Mouse (Mus musculus): ENCODE measurements around the gene Hectd1. TPM values are rescaled to one million over a fixed set of nuclear protein-coding genes. Genes with fewer than 3 reads are reported as not detected.

Hectd1 gene
- polyA plus RNA-seq, 1 experiment from 2014 or later: 32.3 TPM

- Histone ChIP-seq H3K27me3 (ENCODE audit: poor library complexity, severe bottlenecking) (no peaks in the 10 kb centered on the region), H3K27ac (no peak overlapping the region), H3K4me3 (no peak overlapping the region), H3K4me1 (no peaks in the 10 kb centered on the region), H3K36me3 (replicated peaks) (peaks cover 51% of the 10 kb centered on the region), H3K9me3 (no peaks in the 10 kb centered on the region)
- WGBS: 89% methylated on average over 5 of the region's 5 CpGs
- peak; percentile 12 for DNase-seq (ENCODE audit: extremely low spot score, low spot score)
Measured at GRCm38 (mm10) chr12:51811388-51812140, 17.8 kb downstream of the Hectd1 start.

- Histone ChIP-seq H3K4me3 (no peak overlapping the region), H3K36me3 (replicated peaks) (peaks cover 50% of the 10 kb centered on the region), H3K27ac (no peak overlapping the region), H3K9me3 (no peaks in the 10 kb centered on the region), H3K27me3 (ENCODE audit: poor library complexity, severe bottlenecking) (no peaks in the 10 kb centered on the region), H3K4me1 (no peaks in the 10 kb centered on the region)
- no peak for DNase-seq (ENCODE audit: extremely low spot score, low spot score)
Measured at GRCm38 (mm10) chr12:51810564-51810963, 18.8 kb downstream of the Hectd1 start.

DNA sequence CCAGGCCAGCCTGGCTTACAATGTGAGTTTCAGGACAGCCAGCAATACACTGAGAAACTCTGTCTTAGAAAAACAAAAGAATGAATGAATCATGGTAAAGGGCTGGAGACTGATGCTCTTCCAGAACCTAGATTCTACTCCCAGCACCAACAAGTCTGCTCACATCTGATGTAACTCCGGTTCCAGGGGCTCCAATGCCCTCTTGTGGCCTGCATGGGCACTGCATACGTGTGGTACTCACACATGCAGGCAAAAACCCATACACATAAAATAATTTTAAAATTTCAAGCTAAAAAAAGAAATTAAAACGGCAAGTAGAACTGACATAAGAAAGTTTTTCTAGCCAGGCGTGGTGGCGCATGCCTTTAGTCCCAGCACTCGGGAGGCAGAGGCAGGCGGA lies 44.5 kb downstream of the Hectd1 start:
- 90% methylated on average over 7 of the region's 7 CpGs for WGBS
- Histone ChIP-seq H3K9me3 (no peaks in the 10 kb centered on the region), H3K4me3 (no peak overlapping the region), H3K27ac (no peak overlapping the region), H3K36me3 (replicated peaks) (peaks cover 98% of the 10 kb centered on the region), H3K4me1 (no peaks in the 10 kb centered on the region), H3K27me3 (ENCODE audit: poor library complexity, severe bottlenecking) (no peaks in the 10 kb centered on the region)
- DNase-seq (ENCODE audit: extremely low spot score, low spot score): no peak

GRCm38 (mm10) chr12:51768702-51769101 lies 60.6 kb downstream of the Hectd1 start:
- H3K27me3 ChIP-seq (ENCODE audit: poor library complexity, severe bottlenecking): no peaks in the 10 kb centered on the region
- no peak overlapping the region for H3K4me3 ChIP-seq
- no peaks in the 10 kb centered on the region for H3K4me1 ChIP-seq
- WGBS: 96% methylated on average over 15 of the region's 15 CpGs
- H3K9me3 ChIP-seq: no peaks in the 10 kb centered on the region
- peaks cover 88% of the 10 kb centered on the region for H3K36me3 ChIP-seq (replicated peaks)
- no peak for DNase-seq (ENCODE audit: extremely low spot score, low spot score)
- no peak overlapping the region for H3K27ac ChIP-seq

DNA sequence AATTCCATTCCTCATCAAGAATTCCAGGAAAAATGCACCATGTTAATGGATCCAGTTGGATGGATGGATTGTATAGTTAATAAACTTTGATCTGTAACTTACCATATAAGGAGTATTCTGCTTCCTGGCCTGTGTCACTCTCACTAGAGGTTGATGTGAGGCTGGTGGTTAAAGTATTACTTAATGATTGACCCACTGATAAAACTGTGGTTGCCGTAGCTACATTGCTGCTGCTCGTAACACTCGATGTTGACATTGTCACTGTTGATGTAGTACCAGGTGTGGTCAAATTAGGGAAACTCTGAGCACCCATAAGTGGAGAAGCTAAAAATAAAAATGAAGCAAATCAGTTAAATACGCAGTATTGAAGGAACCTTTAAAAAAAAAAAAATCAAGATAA lies 61.9 kb downstream of the Hectd1 start:
- no peak for DNase-seq (ENCODE audit: extremely low spot score, low spot score)
- H3K9me3 ChIP-seq: no peaks in the 10 kb centered on the region
- H3K27ac ChIP-seq: no peak overlapping the region
- no peak overlapping the region for H3K4me3 ChIP-seq
- H3K27me3 ChIP-seq (ENCODE audit: poor library complexity, severe bottlenecking): no peaks in the 10 kb centered on the region
- WGBS: 97% methylated on average over 4 of the region's 4 CpGs
- peaks cover 88% of the 10 kb centered on the region for H3K36me3 ChIP-seq (replicated peaks)
- H3K4me1 ChIP-seq: no peaks in the 10 kb centered on the region

- no peak for DNase-seq (ENCODE audit: extremely low spot score, low spot score)
- H3K36me3 ChIP-seq (replicated peaks): peaks cover 98% of the 10 kb centered on the region
- no peak overlapping the region for H3K27ac ChIP-seq
- no peaks in the 10 kb centered on the region for H3K27me3 ChIP-seq (ENCODE audit: poor library complexity, severe bottlenecking)
- no peaks in the 10 kb centered on the region for H3K4me1 ChIP-seq
- no peaks in the 10 kb centered on the region for H3K9me3 ChIP-seq
- H3K4me3 ChIP-seq: no peak overlapping the region
- 94% methylated on average over 3 of the region's 3 CpGs for WGBS
Measured at GRCm38 (mm10) chr12:51759374-51759773, 70.0 kb downstream of the Hectd1 start.

DNA sequence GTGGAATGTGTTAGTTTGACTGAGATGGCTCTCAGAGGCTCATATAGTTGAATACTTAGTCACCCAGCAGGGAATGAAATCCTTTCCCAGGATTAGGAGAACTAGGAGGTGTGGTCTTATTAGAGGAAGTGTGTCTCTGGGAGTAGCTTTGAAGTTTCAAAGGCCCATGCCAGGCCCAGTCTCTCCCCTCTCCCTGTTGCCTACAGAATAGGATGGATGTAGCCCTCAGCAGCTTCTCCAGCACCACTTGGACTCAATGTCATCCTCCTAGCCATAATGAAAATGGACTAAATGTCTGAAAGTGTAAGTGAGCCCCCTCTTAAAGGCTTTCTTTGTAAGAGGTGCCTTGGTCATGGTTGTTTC lies 72.8 kb downstream of the Hectd1 start:
- Histone ChIP-seq H3K9me3 (no peaks in the 10 kb centered on the region), H3K4me1 (no peaks in the 10 kb centered on the region), H3K27me3 (ENCODE audit: poor library complexity, severe bottlenecking) (no peaks in the 10 kb centered on the region), H3K36me3 (replicated peaks) (peaks cover 99% of the 10 kb centered on the region), H3K27ac (no peak overlapping the region), H3K4me3 (no peak overlapping the region)
- no peak for DNase-seq (ENCODE audit: extremely low spot score, low spot score)

DNA sequence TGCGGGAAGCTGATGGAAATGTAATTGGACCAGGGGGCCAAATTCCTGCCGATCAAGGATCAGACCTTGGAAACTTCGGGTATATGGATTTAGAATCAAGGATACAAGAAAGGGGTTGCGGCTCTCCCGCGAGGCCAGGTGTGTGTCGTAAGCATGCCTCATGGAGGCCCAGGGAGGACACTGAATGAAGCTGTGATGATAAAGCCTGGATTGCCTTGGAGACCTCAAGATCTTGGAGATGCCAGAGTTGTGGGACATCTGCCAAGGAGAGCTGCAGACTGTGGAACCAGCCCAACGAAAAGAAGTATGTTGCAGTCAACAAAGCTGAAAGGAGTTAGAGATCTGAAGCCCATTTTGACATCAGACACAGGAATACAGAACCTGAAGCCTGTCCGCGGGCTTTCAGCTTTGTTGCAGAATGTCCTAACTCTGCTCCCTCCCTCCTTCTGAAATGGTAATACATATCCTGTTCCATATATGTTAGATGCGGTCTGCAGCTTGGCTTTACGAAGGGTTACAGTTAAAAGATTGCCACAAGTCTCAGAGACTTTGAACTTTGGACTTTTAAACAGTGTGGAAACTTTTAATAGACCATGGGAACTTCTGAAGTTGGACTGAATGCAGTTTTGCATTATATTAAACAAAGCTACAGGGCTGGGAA lies 73.3 kb downstream of the Hectd1 start:
- H3K27me3 ChIP-seq (ENCODE audit: poor library complexity, severe bottlenecking): no peaks in the 10 kb centered on the region
- H3K4me1 ChIP-seq: no peaks in the 10 kb centered on the region
- peaks cover 99% of the 10 kb centered on the region for H3K36me3 ChIP-seq (replicated peaks)
- H3K27ac ChIP-seq: no peak overlapping the region
- 97% methylated on average over 12 of the region's 12 CpGs for WGBS
- no peak for DNase-seq (ENCODE audit: extremely low spot score, low spot score)
- no peaks in the 10 kb centered on the region for H3K9me3 ChIP-seq
- no peak overlapping the region for H3K4me3 ChIP-seq

DNA sequence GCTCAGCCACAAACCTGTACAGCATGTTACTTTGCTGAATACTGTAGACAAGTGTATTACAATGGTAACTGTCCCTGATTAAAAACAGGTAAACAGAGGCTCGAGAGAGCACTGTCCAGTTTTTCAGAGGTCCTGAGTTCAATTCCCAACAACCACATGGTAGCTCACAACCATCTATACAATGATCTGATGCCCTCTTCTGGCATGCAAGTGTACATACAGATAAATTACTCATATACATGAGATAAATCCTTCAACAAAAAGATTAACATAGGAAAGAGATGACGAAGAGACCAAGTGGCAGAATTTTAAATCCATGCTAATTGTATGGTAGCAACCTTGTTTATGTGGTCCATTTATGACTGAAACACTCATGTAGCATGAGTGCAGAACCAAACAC lies 82.0 kb downstream of the Hectd1 start:
- no peak for DNase-seq (ENCODE audit: extremely low spot score, low spot score)
- WGBS: 91% methylated on average over 2 of the region's 2 CpGs
- Histone ChIP-seq H3K27me3 (ENCODE audit: poor library complexity, severe bottlenecking) (no peaks in the 10 kb centered on the region), H3K4me1 (no peaks in the 10 kb centered on the region), H3K27ac (no peak overlapping the region), H3K4me3 (no peak overlapping the region), H3K36me3 (replicated peaks) (peaks cover 95% of the 10 kb centered on the region), H3K9me3 (no peaks in the 10 kb centered on the region)

GRCm38 (mm10) chr12:51744957-51745356 lies 84.4 kb downstream of the Hectd1 start:
- Histone ChIP-seq H3K27me3 (ENCODE audit: poor library complexity, severe bottlenecking) (no peaks in the 10 kb centered on the region), H3K9me3 (no peaks in the 10 kb centered on the region), H3K4me3 (no peak overlapping the region), H3K36me3 (replicated peaks) (peaks cover 82% of the 10 kb centered on the region), H3K4me1 (no peaks in the 10 kb centered on the region), H3K27ac (no peak overlapping the region)
- no peak for DNase-seq (ENCODE audit: extremely low spot score, low spot score)
- WGBS: 73% methylated on average over 6 of the region's 6 CpGs

GRCm38 (mm10) chr12:51741690-51742089 lies 87.6 kb downstream of the Hectd1 start:
- Histone ChIP-seq H3K27me3 (ENCODE audit: poor library complexity, severe bottlenecking) (no peaks in the 10 kb centered on the region; the same call in 1 of the 2 replicates), H3K4me3 (no peak overlapping the region), H3K27ac (no peak overlapping the region), H3K9me3 (no peaks in the 10 kb centered on the region), H3K36me3 (replicated peaks) (peaks cover 58% of the 10 kb centered on the region), H3K4me1 (peaks cover 7% of the 10 kb centered on the region; the same call in 1 of the 2 replicates)
- 85% methylated on average over 6 of the region's 6 CpGs for WGBS
- DNase-seq (ENCODE audit: extremely low spot score, low spot score): no peak

DNA sequence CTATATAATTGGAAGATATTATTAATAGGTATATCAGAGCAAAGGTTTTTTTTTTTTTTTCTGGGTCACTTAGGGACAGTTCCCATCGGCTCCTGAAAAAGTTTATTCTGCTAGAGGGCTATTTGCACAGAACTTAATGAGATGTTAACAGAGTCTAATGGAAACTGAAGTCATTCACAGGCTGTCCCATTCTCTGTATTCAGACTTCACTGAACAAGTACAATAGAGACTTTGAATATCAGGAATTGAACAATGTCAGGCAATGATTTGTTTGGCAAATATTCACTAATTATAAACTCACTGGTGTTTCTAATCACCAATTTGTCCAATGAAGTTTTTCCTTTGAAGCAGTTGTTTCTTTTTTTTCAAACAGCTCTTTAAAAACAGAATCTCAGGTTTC lies 92.5 kb downstream of the Hectd1 start:
- H3K27ac ChIP-seq: no peak overlapping the region
- H3K4me3 ChIP-seq: no peak overlapping the region
- WGBS: 40% methylated on average over 1 of the region's 1 CpGs

GRCm38 (mm10) chr12:51736381-51736780 lies 93.0 kb downstream of the Hectd1 start:
- Histone ChIP-seq H3K27me3 (ENCODE audit: poor library complexity, severe bottlenecking) (peaks cover 26% of the 10 kb centered on the region), H3K4me3 (no peak overlapping the region)

More for the DNA sequence above, 92.5 kb downstream of the Hectd1 start:
- no peak for DNase-seq (ENCODE audit: extremely low spot score, low spot score)
- peaks cover 25% of the 10 kb centered on the region for H3K36me3 ChIP-seq (replicated peaks)
- peaks cover 26% of the 10 kb centered on the region for H3K27me3 ChIP-seq (ENCODE audit: poor library complexity, severe bottlenecking)
- peaks cover 17% of the 10 kb centered on the region for H3K4me1 ChIP-seq
- no peaks in the 10 kb centered on the region for H3K9me3 ChIP-seq

More at GRCm38 (mm10) chr12:51736381-51736780, 93.0 kb downstream of the Hectd1 start:
- Histone ChIP-seq H3K4me1 (peaks cover 17% of the 10 kb centered on the region), H3K36me3 (replicated peaks) (peaks cover 21% of the 10 kb centered on the region), H3K27ac (no peak overlapping the region), H3K9me3 (no peaks in the 10 kb centered on the region)
- no peak for DNase-seq (ENCODE audit: extremely low spot score, low spot score)
- 80% methylated on average over 3 of the region's 3 CpGs for WGBS

Data from forebrain, embryonic 10.5 days (tissue).